Mouse (Mus musculus): ENCODE measurements at regions not wholly inside any gene's neighbourhood (a gene's known extent, or its start where the extent isn't known, plus 50 kb on each side); places are given as distances from the start of the nearest gene placed in this dataset.
A peak's percentile ranks its signal among the peaks of the same experiment; 100 is the strongest.

GRCm38 (mm10) chr12:68242683-68243082 is 916.3 kb downstream of the Rps29 start:
- peak; percentile 13 for DNase-seq (ENCODE audit: low spot score)

- no peak for DNase-seq (ENCODE audit: low spot score)
Measured at GRCm38 (mm10) chr12:68231803-68232202, 927.2 kb downstream of the Rps29 start.

GRCm38 (mm10) chr12:68217091-68217490 is 941.9 kb downstream of the Rps29 start:
- no peak for DNase-seq (ENCODE audit: low spot score)

GRCm38 (mm10) chr12:68208302-68208701 is 950.7 kb downstream of the Rps29 start:
- no peak for DNase-seq (ENCODE audit: low spot score)

- no peak for DNase-seq (ENCODE audit: low spot score)
Measured at GRCm38 (mm10) chr12:68183858-68184257, 961.5 kb upstream of the Mdga2 start.

- no peak for DNase-seq (ENCODE audit: low spot score)
Measured at GRCm38 (mm10) chr12:68161317-68161716, 939.0 kb upstream of the Mdga2 start.

GRCm38 (mm10) chr12:68148066-68148465 is 925.7 kb upstream of the Mdga2 start:
- DNase-seq (ENCODE audit: low spot score), result no peak

GRCm38 (mm10) chr12:68139831-68140230 is 917.5 kb upstream of the Mdga2 start:
- DNase-seq (ENCODE audit: low spot score), result no peak

- no peak for DNase-seq (ENCODE audit: low spot score)
Measured at GRCm38 (mm10) chr12:68131776-68132175, 909.4 kb upstream of the Mdga2 start.

- DNase-seq (ENCODE audit: low spot score), result no peak
Measured at GRCm38 (mm10) chr12:68115762-68116161, 893.4 kb upstream of the Mdga2 start.

Measured in heart, adult 8-10 months (tissue).